Mouse (Mus musculus) stomach, postnatal 0 days (tissue): Measurements from ENCODE around the gene Slc9a6.

Experiments used
- CTCF ChIP-seq: IDR thresholded peaks from 2 replicates; pipeline ENCODE4 v1.5.1; 2016; ENCODE audit warnings: antibody characterized with exemption, low read depth, mild to moderate bottlenecking, moderate library complexity
- EP300 ChIP-seq: optimal IDR thresholded peaks from 2 replicates; pipeline ENCODE3; 2016; ENCODE audit warnings: antibody characterized with exemption

DNA sequence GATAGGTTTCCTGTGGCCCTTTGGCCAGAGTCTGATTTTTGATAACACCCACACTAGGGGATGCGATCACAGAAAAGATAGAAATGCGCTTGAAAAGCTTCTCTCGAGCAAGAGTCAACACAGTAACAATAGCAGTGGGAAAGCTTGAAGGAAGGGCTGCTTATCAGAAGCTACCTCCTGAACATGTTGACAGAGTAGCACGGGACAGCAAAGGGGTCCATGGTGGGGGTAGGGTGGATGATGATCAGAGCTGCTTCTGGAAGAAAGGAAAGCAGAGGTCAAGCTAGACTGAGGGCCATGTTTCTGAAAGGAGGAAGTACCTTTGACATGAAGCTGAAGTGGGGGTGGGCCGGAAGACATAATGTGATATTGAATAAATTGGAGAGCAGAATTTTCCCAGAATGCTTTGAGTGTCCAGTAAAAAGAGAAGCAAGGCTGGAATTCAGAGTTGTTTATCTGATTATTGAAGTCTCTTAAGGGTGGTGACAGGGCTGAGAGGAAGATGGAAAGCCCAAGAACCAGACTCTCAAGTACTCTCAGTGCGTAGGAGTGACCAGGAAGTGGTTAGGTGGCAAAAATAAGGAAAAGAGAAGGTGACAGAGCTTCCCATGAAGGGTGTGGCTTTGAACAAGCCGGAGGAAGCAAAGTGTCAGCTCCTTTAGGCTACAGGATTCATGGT is 2.4 kb upstream of the Slc9a6 start:
- TF ChIP-seq CTCF (no peak), EP300 (no peak)
